Mouse (Mus musculus) lung, adult 18-20 months (tissue): ENCODE measurements around the gene Cfap97.
"Not testable (repeated sequence)": the region's sequence is repeated elsewhere in the genome, so short reads cannot be mapped to it uniquely, and the experiment has no call there.

Experiments used
- DNase-seq, 2 experiments: peaks; one replicate each; pipeline ENCODE4 v3.0.0; 2022; ENCODE audit warnings: mixed read lengths in 2 of 2

Gene Cfap97

DNA sequence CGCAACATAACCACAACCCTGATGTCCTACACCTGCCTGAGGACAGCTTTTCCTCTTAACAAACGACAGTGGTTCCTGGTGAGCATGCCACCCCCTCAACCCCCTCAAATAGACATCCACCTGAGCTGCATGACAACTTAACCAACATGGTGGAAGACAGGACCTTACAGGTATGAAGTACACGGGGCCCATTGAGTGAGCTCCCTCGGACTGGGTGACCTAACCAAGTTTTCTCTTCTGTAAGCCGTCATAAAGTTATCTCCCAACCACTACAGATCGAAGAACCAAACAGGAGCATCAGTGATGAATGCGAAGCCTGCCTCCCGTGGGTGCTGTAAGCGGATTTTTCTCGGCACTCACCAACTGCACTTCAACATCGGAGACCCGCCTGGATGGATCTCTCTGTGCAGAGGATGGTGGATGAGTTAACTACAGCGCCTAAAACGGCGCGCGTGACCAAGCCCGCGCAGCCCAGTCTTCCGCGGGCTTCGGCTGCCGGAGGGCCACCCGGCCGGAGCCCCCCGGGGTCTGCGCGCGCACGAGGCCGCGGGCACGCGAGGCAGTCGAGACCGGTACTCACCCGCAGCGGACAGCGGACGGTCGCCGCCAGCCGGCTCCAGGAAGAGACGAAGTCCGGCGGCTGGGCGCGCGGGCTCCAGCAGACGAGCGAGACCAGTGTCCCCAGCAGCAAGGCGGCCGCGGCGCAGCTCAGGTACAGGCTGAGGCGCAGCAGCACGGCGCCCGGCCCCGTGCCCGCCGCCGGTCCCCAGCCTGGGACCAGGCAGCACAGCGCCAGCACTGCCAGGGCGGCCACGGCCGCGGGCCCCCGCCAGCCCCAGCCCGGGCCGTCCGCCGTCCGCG, at the start of gene Cfap97:
TSS of gene Cfap97 (plus strand) at position 570 of the 861 bp plus-strand sequence.
- DNase-seq: peak; percentile 36 to 38

DNA sequence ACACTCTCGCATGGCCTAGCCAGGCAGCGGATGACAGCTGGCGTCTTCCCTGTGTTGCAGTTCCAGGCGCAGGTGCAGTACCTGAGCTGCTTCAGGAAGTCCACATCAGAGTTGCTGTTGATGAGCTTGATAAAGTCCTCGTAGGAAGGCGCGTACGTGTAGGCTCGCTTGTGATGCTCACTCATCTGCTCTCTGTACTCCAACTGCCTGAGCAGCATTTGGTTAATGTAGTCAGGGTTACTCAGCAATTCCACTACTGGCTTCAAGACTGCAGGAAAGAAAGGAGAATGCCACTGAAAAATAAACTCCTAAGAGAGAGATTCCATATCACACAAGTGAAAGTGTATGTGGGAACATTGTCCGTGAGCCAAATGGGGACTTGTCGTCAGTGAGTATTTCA, 48.1 kb upstream of the Cfap97 start:
- no peak for DNase-seq

DNA sequence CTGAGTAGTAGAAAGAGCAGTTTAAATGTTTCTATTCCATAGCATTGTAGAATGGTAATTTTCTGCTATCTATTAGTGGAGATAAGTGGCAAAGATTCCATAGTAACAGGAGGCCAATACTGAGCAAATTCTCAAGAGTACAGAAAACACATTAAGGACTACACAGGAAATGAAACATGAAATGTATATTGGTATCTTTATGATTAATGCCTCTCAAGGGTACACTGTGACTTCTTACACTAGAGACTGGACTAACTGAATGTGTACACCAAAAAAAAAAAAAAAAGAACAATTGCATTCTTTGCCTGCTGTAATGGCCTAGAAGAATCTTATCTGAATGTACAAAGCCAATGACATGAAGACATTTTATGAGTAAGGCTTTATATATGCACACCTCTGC, 43.9 kb upstream of the Cfap97 start:
- DNase-seq: no peak

DNA sequence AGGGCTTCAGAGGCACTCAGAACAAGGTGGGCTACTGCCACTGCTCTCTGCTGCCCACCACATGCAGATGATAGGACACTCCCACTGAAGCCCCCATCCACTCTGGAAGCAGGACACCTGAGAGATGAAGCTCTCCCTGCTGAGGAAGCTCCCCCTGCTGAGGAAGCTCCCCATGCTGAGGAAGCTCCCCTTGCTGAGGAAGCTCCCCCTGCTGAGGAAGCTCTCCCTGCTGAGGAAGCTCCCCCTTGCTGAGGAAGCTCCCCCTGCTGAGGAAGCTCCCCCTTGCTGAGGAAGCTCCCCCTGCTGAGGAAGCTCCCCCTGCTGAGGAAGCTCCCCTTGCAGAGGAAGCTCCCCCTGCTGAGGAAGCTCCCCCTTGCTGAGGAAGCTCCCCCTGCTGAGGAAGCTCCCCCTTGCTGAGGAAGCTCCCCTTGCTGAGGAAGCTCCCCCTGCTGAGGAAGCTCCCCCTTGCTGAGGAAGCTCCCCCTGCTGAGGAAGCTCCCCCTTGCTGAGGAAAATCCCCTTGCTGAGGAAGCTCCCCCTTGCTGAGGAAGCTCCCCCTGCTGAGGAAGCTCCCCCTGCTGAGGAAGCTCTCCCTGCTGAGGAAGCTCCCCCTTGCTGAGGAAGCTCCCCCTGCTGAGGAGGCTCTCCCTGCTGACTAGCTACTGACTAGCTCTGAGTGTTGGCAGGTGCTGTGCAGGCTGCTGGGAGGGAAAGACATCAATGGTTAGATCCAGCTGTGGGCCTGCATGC, 38.0 kb upstream of the Cfap97 start:
- DNase-seq: not testable (repeated sequence)

DNA sequence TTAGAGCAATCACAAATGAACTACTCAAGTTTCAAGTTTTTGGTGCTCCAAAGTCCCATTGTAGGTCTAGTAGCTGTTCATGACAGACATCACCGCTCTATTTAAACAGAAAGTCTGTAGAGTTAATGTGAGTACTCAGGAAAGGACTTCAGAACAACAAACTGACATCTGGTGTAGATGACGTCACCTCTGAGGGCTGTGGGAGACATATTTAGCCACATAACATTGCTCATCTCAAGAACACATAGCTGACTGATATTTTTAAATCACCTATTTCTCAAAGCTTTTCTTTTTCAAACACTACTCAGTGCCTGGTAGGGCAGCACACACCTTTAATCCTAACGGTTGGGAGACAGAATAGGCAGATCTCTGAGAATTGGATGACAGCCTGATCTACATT, 34.4 kb upstream of the Cfap97 start:
- no peak for DNase-seq

DNA sequence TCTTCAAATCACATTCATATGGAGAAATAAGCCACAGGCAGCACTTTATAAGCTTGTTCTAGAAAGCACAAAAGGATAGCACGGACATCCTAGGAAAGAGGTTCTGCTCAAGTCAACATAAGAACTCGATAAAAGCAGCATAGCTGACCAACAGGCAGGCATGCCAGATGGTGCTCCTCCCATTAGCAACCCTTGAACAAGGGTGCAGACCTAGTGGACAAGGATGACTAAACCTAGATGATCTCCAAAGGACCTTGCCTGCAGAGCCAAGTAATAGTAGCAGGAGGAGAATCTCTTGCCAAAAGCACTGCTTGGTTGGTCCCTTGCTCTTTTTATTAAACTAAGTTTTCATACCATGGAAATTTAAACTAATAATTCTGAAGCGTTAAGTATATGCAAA, 32.4 kb upstream of the Cfap97 start:
- no peak for DNase-seq

DNA sequence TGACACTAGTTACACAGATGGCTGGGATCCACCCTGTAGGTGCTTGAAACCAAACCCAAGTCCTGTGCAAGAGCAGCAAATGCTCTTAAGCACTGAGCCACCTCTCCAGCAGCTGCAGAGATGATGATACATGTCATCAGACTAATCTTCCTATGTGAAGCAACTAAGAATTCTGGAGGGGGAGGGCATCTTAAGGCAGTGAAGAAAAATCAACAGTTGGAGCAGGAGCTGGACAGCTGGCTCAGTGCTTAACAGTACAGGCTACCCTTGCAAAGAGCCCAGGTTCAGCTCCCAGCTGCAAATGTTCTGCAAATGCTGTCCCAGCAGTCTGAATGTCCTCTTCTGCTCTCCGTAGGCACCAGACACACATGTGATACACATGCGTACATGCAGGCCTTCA, 29.1 kb upstream of the Cfap97 start:
- DNase-seq: no peak

DNA sequence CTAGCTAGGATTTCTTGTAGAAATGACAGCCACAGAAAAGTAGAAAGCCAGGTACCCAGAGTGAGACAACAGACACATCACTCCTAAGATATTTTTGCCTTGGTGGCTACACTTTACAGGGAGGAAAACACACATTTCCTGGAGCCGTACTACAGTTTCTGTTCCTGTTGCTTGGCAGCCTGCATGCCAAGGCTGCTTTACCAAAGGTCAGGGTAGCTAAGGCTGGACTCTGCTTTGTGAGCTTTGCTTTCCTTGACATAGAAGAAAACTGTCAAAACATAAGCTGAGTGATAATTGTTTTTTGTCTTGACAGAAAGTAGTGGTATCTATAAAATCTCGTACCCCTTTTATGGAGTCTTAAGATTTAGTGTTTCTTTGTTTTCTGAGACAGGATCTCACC, 21.1 kb upstream of the Cfap97 start:
- no peak for DNase-seq

DNA sequence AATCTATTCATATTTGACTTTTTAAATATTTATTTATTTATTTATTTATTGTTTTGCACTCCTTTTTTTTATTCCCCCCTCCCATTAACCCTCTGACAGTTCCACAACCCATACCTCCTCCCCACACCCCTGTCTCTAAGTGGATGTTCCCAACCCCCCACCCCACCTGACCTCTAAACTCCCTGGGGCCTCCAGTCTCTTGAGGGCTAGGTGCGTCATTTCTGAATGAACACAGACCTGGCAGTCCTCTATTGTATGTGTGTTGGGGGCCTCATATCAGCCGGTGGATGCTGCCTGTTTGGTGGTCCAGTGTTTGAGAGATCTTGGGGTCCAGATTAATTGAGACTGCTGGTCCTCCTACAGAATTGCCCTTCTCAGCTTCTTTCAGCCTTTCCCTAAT, 16.0 kb upstream of the Cfap97 start:
- not testable (repeated sequence) for DNase-seq

DNA sequence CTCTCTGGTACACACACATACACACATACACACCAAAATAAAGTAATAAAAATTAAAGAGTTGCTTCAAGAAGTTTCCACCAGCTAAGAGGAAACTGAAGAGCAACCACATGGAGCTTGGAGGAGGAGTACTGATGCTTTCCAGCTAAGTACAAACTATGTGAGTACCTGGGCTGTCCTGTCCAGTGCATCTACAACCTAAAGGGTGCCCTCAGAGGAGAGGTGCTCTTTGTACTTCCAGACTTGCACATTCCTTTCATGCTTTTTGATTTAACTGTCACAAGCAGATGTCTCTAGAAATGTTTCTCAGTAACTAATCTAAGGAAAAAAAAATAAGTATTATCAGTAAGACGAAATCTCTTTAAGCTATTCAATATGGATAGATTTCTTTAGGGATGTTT, 14.2 kb upstream of the Cfap97 start:
- DNase-seq: no peak

DNA sequence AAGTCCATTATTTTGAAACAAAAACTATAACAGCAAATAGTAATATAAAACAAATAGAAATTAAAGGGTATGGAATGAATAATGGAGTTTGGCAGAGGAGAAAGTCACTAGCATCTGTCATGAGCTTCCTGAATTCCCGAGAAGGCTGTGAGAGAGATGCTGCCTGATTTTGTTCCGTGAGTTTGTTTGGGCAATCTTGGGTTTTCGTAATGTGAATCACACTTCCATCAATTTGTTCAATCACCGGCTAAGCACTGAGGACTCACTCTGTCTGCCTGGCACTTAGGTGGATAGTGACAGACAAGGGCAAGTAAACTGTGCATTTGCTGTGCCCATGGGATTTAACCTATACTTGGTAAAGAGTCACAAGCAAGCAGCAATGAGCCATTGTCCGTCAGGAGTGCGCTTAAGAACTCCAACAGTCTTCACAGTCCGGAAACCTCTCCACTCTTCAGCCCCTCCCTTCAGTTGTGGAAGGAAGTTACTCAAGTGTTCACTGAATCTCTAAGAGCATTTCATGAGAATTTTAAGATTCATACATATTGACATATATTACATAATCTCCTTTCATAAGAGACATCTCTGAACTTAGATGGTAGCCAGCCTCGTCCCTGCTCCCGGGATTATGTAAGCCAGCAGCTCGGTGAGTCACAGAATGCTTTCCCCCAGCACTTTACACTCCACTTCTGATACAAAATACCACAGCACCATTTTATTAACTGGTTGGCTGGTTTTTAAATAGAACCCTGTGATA, 13.6 kb upstream of the Cfap97 start:
- peak; percentile 65 to 66 for DNase-seq

DNA sequence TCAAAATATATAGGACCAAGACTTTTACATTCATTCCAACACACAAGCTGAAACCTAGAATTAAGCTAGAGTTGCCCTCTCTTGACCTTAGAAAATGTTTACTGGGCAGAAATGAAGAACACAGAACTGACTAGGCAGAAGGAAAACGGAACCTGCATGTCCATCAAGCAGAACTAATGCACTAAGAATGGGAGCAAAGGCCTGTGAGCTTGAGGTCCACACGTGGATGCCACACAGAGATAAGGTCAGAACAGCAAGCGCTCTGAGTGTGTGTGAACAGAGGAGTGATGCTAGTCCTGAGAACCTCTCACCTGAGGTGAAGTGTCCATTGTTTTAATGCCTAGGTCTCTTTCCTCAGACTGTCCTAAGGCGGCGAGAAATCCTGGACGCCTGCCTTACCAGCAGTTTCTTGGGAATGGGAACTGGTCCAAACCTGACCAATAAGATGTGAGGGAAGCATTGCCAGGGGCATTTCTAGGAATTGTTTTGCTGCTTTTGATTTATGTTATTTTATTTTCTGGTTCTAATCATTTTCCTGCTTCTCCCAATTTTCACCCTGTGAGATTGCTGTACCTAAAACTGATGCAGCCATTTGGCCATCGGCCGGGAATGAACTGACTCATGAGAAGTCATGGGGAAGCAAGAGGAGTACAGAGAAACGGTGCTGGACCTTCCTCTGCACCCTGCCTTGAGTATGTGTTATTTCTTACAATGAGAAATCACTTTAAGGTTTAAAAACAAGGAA, 11.0 kb upstream of the Cfap97 start:
- no peak for DNase-seq

DNA sequence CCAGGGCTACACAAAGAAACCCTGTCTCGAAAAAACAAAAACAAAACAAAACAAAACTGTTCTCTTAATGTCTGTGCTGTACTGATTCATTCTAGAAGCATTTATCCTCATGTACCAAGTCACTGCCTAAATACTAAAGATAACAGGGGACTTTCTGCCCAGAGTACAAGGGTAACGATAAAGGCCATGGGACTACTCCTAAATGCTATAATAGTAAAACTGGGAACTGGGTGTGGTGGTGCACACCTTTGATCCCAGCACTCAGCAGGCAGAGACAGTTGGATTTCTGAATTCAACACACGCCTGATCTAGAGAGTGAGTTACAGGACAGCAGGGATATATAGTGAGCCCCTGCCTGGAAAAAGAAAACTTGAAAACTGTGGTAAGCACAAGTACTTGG, 9.9 kb upstream of the Cfap97 start:
- DNase-seq: no peak

DNA sequence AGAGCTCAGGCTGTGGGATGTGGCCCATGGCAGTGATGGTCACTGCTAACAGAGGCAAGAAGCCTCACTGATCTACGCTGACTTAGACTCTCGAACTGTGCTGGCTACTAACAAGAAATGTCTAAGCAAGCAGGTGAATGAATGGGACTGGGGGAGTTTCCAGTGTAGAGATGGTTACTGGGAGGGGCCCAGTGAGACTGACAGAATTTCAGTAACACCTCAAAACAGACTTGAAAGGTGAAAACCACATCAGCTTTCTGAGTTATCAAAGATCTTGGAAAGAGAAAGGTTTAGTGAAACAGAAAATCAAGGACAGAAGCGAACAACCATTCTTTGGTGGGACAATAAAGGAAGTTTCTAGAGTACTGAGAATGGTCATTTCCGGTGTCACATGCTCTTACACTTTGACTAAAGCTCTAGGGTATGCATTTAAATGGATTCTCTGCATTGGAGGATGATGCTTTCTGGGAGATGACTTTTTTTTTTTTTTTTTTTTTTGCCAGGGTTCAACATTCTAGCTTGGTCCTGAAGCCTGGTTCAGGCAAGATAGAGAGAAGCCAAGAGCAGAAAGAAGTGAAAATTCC, 9.0 kb upstream of the Cfap97 start:
- no peak for DNase-seq

DNA sequence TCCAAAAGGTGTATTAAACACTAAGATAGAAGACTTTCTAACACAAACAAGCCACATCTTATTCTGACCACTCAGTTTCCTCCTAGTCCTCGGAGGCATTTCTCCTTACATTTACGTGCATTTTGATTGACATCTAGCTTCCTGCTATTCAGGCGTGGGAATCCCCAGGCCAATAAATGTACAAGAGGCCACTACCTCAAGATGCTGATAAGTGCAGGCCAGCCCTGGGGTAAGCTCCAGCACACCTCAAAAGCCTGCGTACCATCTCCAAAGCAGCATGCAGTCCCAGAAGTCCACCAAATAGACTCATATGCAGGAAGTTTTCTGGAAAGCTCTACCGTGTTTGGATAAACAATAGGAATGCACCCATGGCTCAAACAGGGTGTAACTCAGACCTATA, 8.1 kb upstream of the Cfap97 start:
- no peak for DNase-seq

DNA sequence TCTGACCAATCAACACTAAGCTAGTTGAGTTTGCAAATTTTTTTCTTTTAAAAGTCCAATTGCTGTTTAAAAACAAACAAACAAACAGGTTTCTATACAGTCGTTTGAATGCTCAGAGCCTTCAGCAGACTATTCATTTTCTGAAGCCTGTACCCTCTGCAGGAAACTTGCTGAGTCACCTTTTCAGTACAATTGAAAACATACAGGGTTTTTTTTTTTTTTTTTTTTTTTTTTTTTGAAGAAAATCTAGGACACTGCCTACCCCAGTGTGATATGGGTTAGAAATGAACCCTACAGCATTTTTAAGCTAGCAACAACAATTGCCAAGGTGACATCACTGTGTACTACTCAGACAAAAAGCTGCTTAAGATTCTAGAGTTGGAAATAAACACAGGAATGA, 7.6 kb upstream of the Cfap97 start:
- no peak for DNase-seq

DNA sequence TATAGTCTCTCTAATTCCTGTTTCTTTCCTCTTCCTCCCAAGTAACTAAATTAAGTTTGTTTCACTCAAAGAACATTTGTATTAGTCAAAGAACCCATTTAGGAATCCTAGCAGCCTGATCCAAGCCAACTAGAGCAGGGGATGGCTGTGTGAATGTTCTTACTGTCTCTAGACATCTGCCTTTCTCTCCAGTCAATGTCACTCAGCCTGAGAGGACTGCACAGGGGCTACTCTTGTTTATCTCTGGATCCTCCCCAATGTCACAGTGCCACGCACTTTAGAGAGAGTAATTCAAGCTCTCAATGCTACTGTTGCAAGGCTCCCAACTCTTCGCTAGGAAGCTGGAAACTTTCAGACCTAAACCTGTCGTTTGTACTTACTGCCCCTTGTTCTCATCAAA, 5.4 kb upstream of the Cfap97 start:
- no peak for DNase-seq

DNA sequence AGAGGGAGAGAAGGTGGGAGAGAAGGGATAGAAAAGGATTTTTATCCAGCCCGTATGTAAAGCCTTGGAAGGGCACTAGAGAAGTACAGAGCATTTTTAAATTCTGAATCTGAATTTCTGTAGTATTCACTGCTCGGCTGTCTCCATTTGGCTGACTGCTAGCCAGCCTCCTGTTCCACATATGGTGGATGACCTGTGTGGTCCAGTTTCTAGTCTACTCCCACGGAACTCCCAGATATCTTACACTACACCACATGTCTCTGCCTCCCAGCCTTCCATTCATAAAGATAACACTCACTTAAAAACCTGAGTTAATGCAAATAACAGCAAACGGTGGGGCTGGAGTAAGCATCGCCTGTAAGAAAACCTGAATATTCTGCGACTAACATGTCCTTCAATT, 2.3 kb upstream of the Cfap97 start:
- no peak for DNase-seq

DNA sequence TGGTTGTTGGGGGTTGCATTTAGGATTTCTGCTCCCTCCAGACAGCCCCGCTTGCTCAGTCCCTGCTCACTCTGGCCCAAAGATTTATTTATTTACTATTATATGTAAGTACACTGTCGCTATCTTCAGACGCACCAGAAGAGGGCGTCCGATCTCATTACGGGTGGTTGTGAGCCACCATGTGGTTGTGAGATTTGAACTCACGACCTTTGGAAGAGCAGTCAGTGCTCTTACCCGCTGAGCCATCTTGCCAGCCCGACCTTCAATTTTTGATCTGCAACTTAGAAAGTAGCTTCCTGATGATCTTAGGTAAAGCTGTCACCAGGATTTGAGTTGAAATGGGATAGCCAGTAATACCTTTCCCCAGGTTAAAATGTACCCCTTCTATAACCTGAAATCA, 1.8 kb upstream of the Cfap97 start:
- no peak for DNase-seq

DNA sequence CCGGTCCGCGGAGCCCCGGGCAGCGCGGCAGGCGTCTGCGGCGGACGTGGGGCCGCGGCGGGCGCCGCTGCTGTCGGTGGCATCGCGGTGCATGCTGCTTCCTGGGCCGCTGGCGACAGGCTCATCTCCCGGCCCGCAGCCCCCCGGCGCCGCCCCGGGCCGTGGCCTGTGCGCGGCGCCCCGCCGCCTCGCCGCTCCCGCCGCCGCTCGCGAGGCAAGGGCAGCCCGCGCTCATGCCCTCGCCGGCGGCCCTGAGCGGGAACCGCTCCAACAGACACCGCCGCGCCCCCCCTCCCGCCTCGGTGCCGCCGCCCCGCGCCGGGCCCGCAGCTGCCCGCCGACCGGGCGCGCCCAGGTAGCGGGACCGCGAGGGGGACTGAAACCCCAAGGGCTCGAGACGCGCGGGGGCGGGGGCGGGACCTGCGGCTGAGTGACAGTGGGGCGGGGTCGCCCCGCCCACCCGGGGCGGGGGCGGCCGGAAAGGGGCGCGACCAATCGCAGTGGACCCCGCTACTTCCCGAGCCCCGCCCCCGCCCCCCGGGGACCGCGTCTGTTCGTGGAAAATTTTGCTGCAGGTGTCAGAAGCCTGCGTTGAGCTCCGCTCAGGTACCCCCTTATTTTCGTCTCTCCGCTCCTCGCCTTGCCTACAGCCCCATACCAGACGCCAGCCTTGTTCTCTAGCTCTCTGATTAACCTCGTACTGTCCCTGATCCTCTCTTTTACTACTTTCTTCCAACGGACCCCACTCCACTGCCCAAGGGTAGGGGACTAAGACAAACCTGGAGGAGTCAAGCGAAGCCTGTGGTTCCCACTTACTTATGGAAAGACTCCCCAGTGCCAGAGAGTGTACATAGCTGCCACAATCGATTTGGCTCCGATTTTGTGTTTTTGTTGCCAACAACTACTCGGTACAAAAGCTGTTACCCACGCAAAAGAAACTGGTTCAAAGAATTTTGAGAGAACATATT, 777 bp downstream of the Cfap97 start, which contains the start of gene Snx25:
TSS of gene Snx25 (minus strand) at position 96 of the 968 bp plus-strand sequence.
- peak; percentile 90 to 92 for DNase-seq

DNA sequence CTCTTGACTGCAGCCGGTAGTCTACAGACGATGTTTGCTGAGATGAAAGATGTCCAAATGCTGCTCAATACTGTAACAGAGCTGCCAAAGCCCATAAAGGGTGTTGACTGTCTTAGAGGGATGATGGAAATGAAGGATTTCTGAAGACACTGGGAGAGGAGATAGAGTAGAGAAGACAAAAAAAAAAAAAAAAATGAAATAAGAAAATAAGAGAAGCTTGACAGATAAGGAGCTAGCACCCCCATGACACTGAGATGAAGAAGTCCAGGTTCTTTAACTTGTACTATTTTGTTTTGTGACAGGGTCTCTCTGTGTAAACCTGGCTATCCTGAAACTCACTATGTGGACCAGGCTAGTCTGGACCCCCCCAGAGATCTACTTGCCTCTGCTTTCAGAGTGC, 1.5 kb downstream of the Cfap97 start:
- no peak for DNase-seq
